Mouse (Mus musculus): ENCODE results near the gene Tubb4b. TPM values are rescaled to one million over a fixed set of nuclear protein-coding genes. Genes with fewer than 3 reads are reported as not detected.

Gene Tubb4b
- polyA plus RNA-seq, 1 experiment, result 537 TPM

DNA sequence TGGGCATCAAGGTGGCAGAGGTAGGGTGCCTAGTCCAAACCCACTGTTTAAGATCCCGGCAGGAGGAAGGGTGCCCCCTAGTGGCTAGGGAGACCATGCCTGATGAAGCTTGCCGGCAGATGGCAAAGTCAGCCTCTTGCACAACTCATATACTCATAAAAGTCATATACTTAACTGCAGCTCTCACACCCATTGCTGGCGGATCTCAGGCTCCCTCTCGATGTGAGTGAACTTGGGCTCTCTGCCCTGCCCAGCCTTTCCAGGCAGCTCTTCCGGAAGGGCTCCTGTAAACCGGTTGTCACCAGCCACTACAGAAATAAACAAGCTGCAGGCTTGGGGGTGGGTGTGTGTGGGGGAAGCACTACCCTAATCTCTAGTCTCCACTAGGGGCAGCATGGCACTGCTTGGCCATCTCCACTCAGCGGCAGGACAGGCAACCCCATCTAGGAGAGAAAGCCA, 4.0 kb upstream of the Tubb4b start:
- Histone ChIP-seq H3K4me3 (ENCODE audit: insufficient read depth, low read length) (peak overlapping the region; percentile 2; the same call in 1 of the 2 replicates), H3K4me1 (ENCODE audit: control insufficient read depth, insufficient read depth, low read length) (peaks cover 2% of the 10 kb centered on the region; the same call in 1 of the 2 replicates), H3K27ac (ENCODE audit: insufficient read depth, low read length) (0 out of 2 replicates have a peak overlapping the region, but pooled peaks have one; percentile 15)
- no peak for TF ChIP-seq POLR2A (IDR thresholded peaks at IDR 0.05; ENCODE audit: extremely low read depth, insufficient read depth, low read length)
- peak; percentile 82 for TF ChIP-seq CTCF (IDR thresholded peaks at IDR 0.05; ENCODE audit: extremely low read depth, insufficient read depth, low read length)

DNA sequence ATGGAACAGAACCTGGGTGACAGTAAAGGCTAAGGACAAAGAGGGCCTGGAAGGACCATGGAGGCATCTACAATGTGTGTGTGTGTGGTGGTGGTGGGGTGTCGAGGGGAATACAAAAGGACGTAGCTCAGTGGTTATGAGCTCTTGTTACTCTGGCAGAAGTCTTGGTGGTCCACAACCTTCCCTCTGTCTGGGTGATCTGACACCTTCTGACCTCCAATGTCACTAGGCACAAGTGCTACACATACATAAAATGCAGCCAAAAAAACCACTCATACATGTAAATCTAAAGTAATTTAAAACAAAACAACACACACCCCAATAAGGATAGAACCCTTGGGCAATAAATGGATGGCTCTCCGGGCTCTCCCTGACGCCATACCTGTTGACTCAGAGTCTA, 2.9 kb upstream of the Tubb4b start:
- Histone ChIP-seq H3K4me1 (ENCODE audit: control insufficient read depth, insufficient read depth, low read length) (peaks cover 4% of the 10 kb centered on the region; the same call in 1 of the 2 replicates), H3K27ac (ENCODE audit: insufficient read depth, low read length) (peak overlapping the region; percentile 71), H3K4me3 (ENCODE audit: insufficient read depth, low read length) (no peak overlapping the region)
- TF ChIP-seq POLR2A (IDR thresholded peaks at IDR 0.05; ENCODE audit: extremely low read depth, insufficient read depth, low read length) (no peak), CTCF (IDR thresholded peaks at IDR 0.05; ENCODE audit: extremely low read depth, insufficient read depth, low read length) (no peak)

DNA sequence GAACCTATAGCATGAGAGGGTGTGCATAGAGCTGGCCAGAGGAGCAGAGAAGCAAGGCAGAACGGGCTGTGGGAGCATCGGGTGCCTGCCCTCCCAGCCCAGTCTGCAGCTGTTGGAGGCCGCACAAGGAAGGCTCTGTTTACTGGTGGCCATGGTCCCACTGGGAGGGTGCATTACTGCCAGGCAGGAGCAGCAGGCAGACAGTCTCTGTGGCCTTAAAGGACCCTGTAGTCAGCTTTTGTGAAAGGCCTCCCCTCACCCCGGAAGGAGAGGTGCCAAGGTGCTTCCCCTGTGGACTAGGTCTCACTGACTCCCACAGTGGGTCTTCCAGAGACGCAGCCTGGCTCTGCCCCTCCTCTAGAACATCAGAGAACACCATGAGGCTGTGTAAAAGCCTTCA, 2.4 kb upstream of the Tubb4b start:
- Histone ChIP-seq H3K27ac (ENCODE audit: insufficient read depth, low read length) (peak overlapping the region; percentile 93), H3K4me3 (ENCODE audit: insufficient read depth, low read length) (no peak overlapping the region), H3K4me1 (ENCODE audit: control insufficient read depth, insufficient read depth, low read length) (peaks cover 4% of the 10 kb centered on the region; the same call in 1 of the 2 replicates)
- TF ChIP-seq POLR2A (IDR thresholded peaks at IDR 0.05; ENCODE audit: extremely low read depth, insufficient read depth, low read length) (no peak), CTCF (IDR thresholded peaks at IDR 0.05; ENCODE audit: extremely low read depth, insufficient read depth, low read length) (no peak)

DNA sequence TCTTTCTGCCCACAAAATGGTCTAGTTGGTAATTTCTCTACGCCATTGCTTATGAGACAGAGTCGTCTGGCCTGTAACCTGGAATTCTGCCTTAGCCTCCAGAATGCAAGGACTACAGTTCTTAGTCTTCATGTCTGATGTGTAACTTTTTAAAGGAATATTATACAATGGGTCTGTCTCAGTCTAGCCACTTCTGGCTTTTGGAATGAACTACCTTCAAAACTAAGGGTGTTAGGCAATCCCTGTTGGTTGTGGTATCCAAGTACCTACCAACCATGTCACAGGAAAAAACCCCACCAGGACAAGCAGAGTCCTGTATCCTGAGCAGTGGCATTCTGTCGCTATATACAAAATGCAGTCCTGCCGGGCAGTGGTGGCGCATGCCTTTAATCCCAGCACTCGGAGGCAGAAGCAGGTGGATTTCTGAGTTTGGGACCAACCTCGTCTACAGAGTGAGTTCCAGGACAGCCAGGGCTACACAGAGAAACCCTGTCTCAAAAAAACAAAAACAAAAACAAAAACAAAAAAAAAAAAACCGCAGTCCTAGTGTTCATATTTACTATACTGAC, 1.4 kb upstream of the Tubb4b start:
- Histone ChIP-seq H3K27ac (ENCODE audit: insufficient read depth, low read length) (peak overlapping the region; percentile 82), H3K4me3 (ENCODE audit: insufficient read depth, low read length) (no peak overlapping the region; the same call in 1 of the 2 replicates), H3K4me1 (ENCODE audit: control insufficient read depth, insufficient read depth, low read length) (peaks cover 4% of the 10 kb centered on the region; the same call in 1 of the 2 replicates)
- TF ChIP-seq CTCF (IDR thresholded peaks at IDR 0.05; ENCODE audit: extremely low read depth, insufficient read depth, low read length), result no peak
- no peak for TF ChIP-seq POLR2A (IDR thresholded peaks at IDR 0.05; ENCODE audit: extremely low read depth, insufficient read depth, low read length)

DNA sequence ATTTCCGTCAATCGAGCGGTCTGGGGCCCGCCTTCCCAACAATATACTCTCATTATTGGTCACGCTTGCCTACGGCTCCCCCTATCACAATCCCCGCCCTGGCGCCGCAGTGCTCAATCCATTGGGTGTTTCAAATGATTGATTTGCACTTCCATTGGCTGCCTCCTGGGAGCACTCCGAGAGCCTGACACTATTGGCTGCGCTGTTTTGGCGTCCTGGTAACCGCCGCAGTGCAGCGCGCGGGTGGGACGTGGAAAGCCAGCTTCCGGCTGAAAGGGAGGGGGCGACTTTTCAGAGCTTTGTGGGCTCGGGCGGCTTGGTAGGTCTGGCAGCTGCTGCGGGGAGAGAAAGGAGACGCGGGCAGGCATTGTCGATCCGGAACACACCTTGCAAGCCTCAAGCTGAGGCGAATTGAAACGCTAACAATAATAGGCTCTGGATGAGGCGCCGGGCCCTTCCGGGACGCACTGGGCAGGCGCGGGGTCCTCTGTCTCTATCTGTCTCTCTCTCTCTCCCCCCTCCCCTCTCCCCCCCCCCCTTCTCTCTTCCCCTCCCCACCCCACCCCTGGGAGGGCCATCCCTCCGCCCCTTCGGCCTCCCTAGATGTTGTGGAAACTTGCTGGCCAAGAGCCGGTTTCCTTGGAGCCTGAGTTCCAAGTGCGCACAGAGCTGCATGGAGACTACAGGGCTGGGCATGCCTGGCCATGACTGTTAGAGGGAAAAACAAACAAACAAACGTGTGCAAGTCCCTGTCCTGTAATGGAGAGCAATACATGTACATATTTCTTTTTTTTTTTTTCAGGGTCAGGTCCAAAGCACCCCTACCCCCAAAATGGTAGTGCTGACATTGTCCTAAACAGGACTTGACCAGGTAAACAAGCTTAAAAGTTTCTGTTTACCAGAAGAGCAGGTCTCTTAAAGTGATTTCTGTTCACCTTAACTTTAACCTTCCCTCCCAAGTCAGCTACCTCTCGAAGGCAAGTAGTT, 557 bp upstream of the Tubb4b start:
- TF ChIP-seq POLR2A (IDR thresholded peaks at IDR 0.05; ENCODE audit: extremely low read depth, insufficient read depth, low read length) (peak; percentile 85), CTCF (IDR thresholded peaks at IDR 0.05; ENCODE audit: extremely low read depth, insufficient read depth, low read length) (no peak)
- H3K4me1 ChIP-seq (ENCODE audit: control insufficient read depth, insufficient read depth, low read length), result peaks cover 4% of the 10 kb centered on the region; the same call in 1 of the 2 replicates
- peak overlapping the region; percentile 82 for H3K27ac ChIP-seq (ENCODE audit: insufficient read depth, low read length)
- peak overlapping the region; percentile 56 for H3K4me3 ChIP-seq (ENCODE audit: insufficient read depth, low read length)

DNA sequence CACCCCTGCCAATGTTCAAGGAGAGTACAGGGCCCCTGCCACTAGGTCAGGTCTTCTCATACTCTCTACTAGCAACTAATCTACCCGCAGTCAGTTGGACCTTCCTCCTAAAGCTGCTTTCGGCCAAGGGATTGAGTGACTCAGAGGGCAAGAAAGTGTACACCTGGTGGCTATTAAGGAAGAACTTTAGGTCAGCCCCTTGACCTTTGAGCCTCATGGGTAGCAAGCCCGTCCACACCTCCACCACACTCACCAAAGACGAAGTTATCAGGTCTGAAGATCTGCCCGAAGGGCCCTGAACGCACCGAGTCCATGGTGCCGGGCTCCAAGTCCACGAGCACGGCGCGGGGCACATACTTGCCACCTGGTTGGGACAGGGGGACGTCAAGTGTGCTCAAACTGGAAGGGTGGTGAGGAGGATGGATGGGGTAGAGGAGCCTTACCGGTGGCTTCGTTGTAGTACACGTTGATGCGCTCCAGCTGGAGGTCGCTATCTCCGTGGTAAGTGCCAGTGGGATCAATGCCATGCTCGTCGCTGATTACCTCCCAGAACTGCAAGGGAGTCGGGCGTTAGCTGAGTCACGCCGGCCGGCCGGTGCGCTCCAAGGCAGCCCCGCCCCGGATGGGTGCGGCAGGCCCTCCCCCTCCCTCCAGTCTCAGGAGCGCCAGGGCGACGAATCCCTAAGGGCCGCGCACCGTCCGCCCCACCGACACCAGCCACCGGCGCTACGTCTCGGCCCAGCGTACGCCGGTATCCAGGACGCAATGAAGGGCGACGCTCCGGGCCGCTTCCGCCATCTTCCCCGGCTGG, 616 bp downstream of the Tubb4b start:
- H3K4me3 ChIP-seq (ENCODE audit: insufficient read depth, low read length), result peak overlapping the region; percentile 56
- H3K4me1 ChIP-seq (ENCODE audit: control insufficient read depth, insufficient read depth, low read length), result peaks cover 4% of the 10 kb centered on the region; the same call in 1 of the 2 replicates
- TF ChIP-seq CTCF (IDR thresholded peaks at IDR 0.05; ENCODE audit: extremely low read depth, insufficient read depth, low read length) (no peak), POLR2A (IDR thresholded peaks at IDR 0.05; ENCODE audit: extremely low read depth, insufficient read depth, low read length) (no peak)
- H3K27ac ChIP-seq (ENCODE audit: insufficient read depth, low read length), result peak overlapping the region; percentile 82

DNA sequence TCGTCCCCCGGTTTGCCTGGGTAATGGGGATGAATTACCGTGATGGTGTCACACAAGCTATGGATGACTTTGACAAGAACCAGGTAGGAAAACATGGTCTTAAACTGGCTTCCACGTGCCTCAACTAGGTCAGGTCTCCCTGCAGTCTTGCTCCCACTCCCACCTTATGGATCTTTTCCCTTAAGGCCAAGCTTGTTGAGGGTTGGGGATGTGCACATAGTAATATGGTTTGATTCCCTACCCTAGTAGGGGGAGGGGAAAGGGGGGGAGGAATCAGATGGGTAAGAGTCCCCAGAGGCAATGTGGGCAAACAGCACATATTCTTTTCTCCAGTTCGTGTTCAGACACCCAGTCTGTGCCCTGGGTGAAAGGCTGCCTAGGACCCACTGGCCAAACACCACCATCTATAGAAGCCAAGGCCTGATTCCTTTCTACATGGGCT, 3.1 kb downstream of the Tubb4b start:
- no peak overlapping the region for H3K27ac ChIP-seq (ENCODE audit: insufficient read depth, low read length)
- H3K4me1 ChIP-seq (ENCODE audit: control insufficient read depth, insufficient read depth, low read length), result peaks cover 4% of the 10 kb centered on the region; the same call in 1 of the 2 replicates
- no peak; the same call in 1 of the 2 replicates for TF ChIP-seq POLR2A (IDR thresholded peaks at IDR 0.05; ENCODE audit: extremely low read depth, insufficient read depth, low read length)
- no peak for TF ChIP-seq CTCF (IDR thresholded peaks at IDR 0.05; ENCODE audit: extremely low read depth, insufficient read depth, low read length)
- H3K4me3 ChIP-seq (ENCODE audit: insufficient read depth, low read length), result no peak overlapping the region

DNA sequence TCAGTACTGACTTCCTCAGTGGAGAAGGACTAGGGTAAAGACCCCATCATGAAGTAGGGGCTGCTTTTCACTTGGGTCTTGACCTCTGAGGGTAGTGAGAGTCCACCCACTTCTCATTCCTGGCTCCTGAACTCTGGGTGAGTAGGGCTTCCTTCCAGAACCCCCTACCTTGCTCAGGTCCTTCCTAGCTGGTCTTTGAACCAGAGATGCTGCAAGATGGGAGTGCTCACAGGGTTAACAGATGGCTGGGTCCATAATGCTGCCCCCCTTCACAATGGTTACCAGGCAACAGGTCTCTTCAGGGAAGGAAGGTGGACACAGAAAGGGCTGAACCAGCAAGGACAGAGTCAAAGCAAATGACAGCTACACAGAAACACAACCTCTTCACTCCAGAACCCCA, 6.1 kb downstream of the Tubb4b start, which contains the start of gene Fam166a:
Fam166a (plus strand) TSS at position 301 of the 400 bp plus-strand sequence.
- Histone ChIP-seq H3K27ac (ENCODE audit: insufficient read depth, low read length) (no peak within 1 kb of the TSS), H3K4me1 (ENCODE audit: control insufficient read depth, insufficient read depth, low read length) (0 out of 2 replicates have a peak, but pooled peaks cover 1% of the 10 kb centered on the region), H3K4me3 (ENCODE audit: insufficient read depth, low read length) (no peak within 1 kb of the TSS)
- TF ChIP-seq POLR2A (IDR thresholded peaks at IDR 0.05; ENCODE audit: extremely low read depth, insufficient read depth, low read length), result no peak
- no peak for TF ChIP-seq CTCF (IDR thresholded peaks at IDR 0.05; ENCODE audit: extremely low read depth, insufficient read depth, low read length)
